Mouse (Mus musculus) spleen, postnatal 4 days (tissue): Measurements from ENCODE around the gene Rasgrp3.
"Not testable (repeated sequence)": the region's sequence is repeated elsewhere in the genome, so short reads cannot be mapped to it uniquely, and the experiment has no call there.

ENCODE experiments used
- DNase-seq, 2 experiments: peaks; one replicate each; pipeline ENCODE4 v3.0.0; 2022; ENCODE audit warnings: low spot score in 2 of 2

The Rasgrp3 gene

DNA sequence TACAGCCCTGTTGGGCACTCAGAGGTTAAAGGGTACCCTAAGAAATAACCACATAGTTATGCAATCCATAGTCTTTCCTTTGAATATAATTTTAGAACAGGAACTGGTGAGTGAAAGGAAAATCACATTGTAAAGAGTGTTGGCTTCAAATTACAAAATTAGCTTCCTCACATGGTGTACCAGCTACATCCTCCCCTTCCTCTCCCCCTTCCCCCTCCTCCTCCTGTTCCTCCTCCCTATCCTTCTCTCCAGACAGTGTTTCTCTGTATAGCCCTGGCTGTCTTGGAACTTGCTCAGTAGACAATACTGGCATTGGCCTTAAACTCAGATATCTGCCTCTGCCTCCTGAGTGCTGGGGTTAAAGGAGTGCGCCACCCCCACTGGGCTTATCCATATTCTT lies 26.1 kb downstream of the Rasgrp3 start:
- DNase-seq: no peak

DNA sequence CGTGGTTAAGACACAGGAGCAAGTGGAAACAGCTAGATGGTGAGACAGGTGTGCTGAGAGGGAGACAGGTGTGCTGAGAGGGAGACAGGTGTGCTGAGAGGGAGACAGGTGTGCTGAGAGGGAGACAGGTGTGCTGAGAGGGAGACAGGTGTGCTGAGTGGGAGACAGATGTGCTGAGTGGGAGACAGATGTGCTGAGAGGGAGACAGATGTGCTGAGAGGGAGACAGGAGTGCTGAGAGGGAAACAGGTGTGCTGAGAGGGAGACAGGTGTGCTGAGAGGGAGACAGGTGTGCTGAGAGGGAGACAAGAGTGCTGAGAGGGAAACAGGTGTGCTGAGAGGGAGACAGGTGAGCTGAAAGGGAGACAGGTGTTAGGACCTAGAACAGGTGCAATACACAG lies 27.5 kb downstream of the Rasgrp3 start:
- not testable (repeated sequence) for DNase-seq

DNA sequence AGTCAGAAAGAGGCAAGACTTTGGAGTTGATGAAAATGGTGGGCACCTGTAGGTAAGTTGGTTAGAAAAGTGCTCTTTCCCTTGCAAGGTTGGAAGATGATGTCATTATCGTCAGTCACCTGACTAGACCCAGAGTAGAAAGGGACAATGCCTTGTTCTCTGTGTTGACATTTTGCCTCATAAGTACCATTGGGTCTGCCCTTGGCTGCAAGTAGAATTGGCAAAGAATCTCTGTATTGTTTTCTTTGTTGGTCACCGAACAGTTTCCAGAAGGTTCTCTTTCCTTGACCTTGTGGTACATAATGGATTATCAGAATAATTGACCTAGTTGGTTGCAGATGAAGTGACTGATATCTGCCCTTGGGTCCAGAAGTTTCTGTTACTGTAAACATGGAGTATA lies 27.9 kb downstream of the Rasgrp3 start:
- no peak for DNase-seq

DNA sequence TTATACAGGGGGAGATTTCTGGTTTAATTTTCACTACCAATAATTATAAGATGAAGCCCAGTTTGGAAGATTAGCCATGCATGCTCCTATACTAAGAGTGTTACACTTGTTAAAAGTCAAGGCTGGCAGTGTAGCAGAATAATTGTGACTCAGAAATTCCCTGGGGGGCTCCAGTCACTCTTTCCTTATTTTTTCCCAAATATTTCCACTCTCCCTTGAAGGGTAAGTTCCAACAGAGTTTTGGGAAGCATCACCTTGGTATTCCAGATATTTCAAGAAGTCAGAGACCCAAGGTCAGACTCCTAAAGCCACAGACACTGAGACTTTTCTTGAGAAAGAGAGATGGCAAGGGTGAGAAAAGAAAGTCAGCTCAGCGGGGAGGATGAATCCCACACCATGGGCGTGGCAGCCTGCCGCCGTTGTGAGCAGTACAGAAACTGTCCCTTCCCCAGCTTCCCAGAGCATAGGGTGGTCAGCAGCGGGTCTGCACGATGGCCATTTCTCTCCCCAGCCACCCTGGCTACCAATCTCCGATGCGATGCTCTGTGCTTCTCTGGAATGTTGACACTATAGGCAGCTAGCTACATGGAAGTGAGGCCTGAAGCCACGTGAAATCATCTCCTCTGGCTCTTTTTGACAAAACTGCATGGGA lies 28.8 kb downstream of the Rasgrp3 start:
- DNase-seq: no peak

DNA sequence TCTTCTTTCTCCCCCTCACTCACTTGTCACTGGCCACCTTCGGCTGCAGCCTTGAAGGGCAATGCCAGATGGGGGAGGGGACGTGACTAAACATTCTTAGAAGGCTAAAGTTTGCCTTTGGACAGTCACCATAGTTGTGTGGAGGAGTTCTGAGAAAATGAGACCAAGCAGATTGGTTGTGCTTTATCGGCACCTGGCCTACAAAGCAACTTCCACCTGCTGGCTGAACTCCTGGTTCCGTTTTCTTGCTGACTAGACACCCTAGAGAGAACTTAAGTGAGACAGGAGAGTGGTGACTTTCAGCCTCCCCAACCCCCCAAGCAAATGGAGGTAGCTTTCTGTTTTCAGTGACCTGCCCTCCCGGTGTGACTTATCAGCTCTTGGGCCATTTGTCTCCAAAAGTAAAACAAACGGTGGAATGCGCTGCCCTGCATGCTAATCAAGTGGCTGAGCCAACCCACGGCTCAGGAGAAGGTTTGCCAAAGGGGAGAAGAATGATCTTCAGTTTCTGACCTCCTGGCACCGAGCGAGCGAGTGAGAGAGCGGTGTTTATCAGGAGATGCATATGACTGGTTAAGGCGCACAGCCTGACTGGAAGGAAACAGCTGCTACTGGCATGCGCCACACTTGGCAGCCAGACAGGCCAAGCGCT lies 29.4 kb downstream of the Rasgrp3 start:
- DNase-seq: peak; percentile 57 to 71

DNA sequence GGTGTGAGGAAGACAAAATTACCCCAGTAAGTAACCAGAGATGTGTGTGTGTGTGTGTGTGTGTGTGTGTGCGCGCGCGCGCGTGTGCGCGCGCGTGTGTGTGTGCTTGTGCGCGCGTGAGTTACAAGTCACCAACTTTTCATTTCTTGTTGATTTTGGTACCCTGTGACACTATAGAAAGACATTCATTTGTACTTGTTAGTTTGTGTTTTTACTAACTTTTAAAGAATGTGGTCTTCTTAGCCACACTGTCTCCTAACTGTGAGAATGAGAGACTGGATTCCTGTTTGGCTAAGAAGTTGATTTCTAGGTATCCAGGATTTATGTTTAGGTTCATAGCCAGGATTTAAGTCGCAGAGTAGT lies 29.9 kb downstream of the Rasgrp3 start:
- no peak for DNase-seq

DNA sequence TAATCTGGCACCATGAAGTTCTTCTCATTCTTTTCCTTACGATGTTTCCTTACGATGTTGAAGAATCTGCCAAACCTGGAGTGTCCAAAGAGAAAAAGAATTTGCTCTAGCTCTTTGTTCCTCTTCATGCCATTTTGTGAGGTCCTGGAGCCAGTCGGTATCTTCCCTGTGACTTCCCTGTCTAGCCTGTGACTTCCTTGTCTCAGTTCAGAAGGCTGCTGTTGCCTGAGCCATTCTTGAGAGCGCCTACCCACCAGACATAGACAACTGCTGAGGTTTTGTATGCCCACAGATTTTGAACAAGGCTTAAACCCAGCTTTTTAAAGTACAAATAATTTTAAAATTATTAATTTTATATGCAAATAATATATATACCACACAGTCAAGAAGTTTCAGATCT lies 31.3 kb downstream of the Rasgrp3 start:
- no peak for DNase-seq

DNA sequence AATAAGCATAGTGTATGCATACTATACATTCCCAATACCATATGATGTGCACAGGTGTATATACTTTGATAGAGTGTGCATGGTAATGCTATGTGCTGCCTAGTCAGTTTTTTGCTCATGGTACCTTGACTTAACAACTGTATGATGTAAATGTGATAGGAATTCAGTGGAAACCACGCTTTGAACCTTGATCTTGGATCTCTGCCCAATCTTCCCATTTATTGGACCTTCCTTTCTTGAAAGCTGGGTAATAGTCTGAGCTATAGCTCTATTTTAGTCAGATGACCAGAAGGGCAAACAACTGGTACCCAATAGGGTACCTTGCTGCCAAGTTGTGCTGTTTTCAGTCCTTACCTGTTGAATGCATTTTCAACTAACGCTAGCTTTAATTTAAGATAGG lies 31.8 kb downstream of the Rasgrp3 start:
- DNase-seq: no peak

DNA sequence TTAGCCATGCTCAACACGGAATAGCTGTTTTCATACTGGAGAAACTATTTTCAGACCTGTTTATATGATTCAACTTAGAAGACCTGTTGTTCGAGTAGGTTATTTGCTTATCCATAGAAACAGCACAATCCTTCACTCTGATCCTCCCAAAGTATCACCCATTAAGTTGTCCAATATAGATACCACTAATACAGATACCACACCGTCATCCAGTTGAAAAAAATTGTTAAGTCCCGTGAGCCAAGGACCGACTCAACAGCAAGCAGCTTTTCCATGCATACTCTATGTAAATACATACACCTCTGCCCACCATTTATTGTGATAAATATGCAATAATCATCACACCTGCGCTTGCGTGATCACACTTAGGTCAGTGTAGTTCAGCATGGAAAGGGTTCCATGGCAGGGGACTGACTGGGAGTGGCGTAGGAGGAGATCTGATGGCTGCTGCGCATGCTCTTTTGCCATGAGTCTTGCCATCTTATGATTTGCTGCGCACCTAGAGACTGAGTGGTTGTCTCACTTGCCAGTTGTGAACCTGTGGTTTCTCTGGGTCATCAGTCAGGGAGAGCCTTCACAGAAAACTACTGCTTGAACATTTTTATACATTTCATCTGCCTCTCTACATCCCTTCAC lies 32.9 kb downstream of the Rasgrp3 start:
- DNase-seq: no peak

DNA sequence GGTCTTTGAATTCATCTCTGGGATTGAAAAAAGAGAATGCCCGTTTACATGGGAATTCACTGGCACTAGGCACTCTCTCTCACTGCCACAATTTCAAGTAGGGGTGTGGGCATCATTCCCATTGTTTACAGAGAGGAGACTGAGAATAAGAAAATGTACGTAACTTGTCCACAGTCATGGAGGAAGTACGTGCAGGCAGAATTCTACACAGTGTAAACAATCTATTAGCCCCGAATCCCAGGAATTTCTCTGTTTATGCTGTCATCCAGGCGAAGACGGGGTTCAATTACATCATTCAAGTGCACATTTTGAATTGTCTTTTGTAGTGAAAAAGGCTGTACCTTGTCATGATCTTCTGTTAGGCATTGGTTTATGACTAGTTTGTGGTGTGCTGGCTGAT lies 34.6 kb downstream of the Rasgrp3 start:
- DNase-seq: no peak

DNA sequence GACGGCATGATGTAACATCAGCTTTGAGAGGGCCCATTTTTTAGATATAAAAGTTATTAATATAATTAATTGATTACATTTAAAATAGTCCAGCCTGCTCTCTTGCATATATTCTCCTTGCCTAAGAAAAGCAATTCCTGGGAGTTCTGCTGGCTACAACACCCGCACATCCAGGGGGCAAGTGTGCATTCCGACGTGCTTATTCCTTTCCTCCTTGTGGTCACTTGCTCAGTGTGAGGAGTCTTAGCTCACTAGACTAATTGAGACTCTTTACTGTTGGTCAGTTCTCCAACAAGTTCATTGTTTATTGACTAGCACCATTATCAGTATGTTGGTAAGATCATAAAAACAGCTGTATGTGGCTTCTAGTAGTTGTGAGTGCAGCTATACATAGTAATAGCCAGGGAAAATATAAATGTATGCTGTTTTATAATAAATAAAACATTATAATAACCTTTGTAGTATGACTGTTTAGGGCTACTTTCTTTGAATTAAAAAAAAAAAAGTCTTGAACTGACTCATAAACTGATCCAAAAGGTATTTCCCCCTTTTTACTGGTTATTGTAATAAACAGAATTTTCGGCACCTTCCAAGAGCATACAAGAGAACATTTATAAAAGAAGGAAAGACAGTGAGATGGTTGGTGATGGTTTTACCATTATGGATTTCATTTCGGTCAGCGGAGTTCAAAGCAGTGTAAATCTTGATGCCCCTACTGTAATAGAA lies 35.4 kb downstream of the Rasgrp3 start:
- no peak for DNase-seq

DNA sequence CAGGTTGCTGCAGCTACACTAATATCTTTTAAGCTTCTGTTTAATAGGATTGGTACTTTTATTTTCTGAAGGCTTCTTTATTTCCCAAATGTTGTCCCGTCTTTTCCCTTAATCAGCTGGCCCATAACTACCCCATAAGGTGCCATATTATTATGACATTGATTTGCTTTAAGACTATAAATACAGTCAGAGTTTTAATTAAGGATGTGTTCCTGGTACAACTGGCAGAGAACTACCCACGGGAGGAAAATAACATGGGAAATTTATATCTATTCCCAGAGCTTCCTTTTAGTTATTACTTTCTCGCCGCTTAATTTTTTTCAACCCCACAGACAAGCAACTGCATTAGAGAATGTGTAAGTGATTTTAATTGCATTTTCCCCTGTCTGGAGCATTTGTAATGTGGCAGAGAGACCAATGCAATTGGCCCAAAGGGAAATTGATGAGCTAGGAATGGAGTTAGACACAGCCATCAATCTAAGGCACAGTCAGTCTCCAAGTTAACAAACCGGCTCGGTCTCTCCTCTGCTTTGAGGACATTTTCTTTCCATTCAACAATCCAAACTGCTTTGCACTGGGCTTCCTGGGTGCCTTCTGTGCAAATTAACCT lies 36.1 kb downstream of the Rasgrp3 start:
- no peak for DNase-seq

DNA sequence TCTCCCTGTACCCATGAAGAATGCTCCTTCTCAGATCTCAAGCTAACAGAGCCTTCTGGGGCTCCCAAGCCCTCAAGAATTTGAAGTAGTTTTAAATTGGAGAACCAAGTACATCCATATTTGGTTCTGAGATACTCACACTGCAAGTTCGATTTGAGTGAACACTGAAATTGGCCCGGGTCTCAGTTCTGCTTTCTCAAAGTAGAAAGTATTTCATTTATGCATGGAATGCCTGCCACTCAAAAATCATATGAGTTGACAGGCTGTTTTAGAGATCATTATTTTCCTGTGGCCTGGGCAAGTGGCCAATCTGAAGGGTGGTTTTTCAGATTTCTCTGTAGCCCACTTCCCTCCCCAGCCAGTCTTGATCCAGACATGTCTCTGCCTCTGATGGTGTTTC lies 36.7 kb downstream of the Rasgrp3 start:
- no peak for DNase-seq

DNA sequence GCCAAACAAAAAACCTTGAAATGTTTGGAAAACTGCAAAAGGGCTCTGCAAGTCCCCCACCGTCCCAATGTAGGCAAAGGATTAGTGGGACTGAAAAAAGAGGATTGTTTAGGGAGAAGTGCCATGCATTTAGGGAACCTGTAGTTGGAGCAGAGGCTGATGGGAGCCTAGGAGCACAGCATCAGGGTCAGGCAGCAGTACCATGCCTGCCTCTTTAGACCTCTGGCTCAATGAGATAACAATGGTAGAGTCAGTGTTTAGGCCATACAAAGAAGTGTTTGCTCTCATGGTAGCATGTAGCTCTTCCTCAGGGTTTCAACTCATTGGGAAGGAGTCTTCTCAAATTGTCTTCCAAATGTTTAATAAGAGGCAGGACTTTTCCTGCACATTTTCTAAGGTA lies 40.3 kb downstream of the Rasgrp3 start:
- no peak for DNase-seq

DNA sequence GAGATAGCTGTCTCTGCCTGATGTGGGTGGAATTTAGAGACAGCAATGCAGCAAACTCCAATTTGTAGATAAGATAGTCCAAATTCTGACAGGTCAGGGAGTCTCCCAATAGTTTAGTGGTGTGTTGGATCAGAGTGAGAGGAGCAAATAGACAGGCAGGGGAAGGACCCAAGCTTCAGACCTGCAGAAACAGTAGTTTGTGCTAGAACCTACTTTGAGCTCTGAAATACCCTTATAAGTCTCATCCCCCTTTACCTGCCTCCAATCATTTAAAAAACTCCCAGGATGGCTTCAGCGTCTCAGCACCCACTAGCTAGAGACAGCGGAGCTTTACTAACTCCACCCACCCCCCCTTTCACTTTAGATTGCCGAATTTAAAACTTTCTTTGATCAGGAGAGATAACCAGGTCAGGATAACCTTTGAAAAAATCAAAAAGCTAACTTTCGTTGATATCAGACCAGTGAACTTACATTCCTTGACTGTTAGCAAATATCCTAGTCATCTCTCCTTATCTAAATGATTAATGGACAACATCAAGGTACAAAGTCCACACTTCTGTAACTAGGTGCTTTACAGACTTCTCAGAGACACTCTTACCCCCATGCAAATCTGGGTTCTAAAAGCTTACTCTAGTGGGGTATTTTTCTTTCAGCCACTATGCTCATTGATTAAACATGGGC lies 41.2 kb downstream of the Rasgrp3 start:
- no peak for DNase-seq

DNA sequence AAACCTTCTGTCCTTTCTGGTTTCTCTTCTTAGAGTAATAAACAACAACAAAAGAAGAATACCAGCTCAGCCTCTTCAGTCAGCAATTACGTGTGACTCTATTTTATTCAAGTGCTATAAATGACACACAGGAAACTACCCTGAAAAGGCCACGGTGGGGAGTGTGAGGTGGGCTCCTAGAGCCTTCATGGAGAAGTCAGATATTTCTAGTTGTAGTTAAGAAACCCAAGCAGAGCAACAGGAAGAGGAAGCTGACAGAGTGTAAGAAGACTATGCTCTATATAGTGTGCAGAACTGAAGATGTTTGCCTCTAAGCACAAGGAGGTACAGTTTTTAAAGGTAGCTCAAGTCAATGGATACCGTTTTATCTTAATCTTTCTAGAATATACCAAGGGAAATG lies 42.0 kb downstream of the Rasgrp3 start:
- DNase-seq: no peak

DNA sequence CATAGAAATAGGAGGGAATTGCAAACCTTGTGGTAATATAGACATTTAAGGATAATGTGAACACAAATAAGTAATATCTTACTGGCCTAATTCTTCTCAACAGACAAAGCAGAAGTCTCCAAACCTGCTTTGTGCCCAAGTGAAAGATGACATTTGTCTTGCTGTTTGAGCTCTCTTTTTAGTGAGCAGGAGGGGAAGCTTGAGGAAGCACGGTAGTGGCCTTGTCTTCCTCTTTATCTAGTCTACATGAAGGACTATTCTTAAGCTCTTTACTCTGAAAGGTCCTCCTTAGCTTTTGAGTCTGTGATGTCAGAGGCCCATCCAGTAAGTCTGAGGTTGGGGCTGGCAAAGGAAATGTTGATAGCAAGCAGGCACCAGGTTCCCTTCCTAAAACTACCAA lies 43.1 kb downstream of the Rasgrp3 start:
- no peak for DNase-seq

DNA sequence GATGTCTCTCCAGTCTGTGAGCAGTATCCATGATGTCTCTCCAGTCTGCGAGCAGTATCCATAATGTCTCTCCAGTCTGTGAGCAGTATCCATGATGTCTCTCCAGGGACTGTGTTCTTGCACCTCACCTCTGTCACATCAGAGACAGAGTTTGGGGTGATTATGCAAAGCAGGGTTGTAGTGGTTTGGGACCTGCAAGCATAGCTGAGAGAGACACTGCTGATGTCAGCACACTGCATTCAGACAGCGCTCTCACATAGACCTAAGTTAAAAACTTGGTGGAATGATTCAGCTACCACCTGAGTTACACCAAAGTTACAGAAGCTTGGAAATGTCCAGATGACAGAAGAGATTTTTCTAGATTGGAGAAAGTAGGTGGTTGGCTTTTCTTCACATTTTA lies 44.0 kb downstream of the Rasgrp3 start:
- DNase-seq: no peak

DNA sequence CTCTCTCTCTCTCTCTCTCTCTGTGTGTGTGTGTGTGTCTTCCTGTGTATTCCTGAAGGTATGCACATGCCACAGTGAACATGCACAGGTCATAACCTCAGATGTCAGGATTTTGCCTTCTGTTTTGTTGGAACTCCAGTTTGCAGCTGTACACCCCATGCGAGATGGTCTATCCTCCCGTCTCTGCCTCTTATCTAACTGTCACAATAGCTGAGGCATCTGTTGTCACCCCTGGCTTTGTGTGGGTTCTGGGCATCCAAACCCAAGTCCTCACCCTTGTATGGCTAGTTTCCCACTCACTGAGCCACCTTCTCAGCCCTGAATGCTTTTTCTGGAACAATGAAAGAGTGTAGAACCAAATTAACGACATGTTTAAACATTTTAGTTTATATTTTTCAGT lies 44.7 kb downstream of the Rasgrp3 start:
- no peak for DNase-seq

DNA sequence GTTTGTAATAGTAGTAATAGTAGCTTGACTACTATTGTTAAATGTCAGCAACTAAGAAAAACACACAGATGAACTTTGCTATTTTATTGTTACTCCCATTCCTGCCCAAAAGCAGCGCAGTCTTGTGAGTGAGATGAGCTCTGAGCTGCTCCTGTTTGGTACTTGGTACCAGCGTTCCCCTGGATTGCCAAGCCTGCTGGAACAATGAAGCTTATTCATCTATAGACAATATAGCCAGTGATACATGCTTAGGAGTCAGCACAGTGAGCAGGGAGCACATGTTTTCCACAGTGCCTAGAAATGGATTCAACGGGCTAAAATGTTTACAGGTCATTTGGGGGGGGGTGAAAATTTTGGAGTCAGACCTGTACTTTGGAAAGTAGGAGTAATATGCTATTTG lies 50.5 kb downstream of the Rasgrp3 start:
- DNase-seq: no peak

DNA sequence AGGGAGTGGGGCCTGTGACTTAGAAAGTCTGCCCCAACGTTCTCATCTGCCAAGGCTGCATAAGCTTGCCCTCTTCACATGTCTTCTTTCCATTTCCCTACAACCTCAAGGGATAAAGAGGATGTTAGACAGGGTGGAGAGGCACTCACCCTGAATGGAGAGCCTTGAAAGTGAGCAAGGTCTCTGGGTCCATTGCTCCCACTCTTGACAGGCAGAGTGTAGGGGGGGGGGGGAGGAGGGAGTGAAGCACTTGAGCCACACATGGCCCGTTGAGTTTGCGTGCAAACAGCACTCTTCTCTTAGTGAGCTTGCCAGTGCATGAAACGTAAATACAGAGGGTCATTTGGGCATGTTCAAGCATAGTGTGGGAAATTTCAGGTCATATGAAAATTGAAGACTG lies 59.5 kb downstream of the Rasgrp3 start:
- DNase-seq: no peak

DNA sequence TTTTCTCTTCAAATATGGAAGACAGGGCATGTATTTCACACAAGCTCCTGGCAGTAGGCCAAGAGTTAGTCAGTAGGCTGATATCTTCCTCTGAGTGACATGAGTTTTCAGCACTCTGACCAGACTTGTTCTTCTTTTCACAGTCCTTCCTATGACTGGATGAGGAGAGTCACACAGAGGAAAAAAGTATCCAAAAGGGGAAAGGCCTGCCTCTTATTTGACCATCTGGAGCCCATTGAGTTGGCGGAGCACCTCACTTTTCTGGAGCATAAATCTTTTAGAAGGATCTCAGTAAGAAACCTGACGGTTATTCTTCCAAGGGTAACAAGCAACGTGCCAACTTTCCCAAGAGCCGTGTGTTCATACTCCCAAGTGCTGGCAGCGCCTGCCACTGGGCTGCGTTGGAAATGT lies 62.5 kb downstream of the Rasgrp3 start:
- no peak for DNase-seq
